Mouse (Mus musculus) 416B (cell line): ENCODE results near the gene Cct4.

ENCODE experiments used
- DNase-seq: peaks from one replicate; pipeline ENCODE4 v3.0.0; 2011; ENCODE audit warnings: low read depth

Gene Cct4

DNA sequence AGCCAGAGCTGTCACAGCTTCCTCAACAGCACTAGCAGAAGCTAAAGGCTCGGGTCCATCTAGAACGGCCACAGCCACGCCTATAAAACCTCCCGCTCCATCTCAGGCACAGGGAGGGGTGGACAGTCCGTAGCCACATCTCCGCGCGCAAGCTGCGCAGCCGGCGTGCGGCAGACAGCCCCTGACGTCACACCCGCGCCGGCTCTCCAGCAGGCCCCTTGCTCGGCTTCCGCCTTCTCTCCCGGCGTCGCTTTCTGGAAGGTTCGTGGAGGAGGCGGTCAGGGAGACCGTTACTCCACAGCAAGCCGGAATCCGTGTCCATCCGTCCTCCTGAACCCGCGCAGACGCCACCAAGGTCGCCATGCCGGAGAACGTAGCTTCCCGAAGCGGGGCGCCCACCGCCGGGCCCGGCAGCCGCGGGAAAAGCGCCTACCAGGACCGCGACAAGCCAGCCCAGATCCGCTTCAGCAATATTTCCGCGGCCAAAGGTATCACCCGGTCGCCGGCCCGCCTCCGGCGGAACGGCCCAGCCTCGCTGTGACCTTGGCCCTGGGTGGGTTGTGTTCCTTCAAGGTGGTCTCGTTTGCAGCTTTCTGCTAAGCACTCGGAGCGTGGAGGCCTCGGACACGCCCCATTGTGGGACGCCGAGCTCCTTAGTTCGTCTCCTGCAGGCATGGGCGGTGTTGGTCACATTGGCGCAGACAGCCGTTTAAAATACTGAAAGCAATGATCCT, at the start of gene Cct4:
Gene Cct4, plus strand, starts transcription at position 127 of the 734 bp plus-strand sequence.
- DNase-seq: peak; percentile 98

GRCm38 (mm10) chr11:22949101-22949500, 41.2 kb upstream of the Cct4 start:
- DNase-seq: peak; percentile 67

DNA sequence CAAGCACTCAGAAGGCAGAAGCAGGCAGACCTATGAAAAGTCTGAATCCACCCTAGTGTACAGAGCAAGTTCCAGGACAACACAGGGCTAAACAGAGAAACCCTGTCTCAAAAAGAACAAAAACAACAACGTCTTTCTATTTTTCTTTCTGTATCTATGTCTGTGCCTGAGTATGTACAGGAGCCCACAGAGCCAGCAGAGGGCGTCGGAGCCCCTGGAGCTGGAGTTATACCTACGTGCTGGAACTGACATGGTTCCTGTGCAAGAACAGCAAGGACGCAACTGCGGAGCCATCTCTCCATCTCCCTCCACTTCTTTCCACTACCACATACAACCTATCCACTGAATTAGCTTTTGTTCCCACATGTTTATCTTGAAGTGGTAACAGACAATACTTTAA, 40.2 kb upstream of the Cct4 start:
- DNase-seq: no peak

DNA sequence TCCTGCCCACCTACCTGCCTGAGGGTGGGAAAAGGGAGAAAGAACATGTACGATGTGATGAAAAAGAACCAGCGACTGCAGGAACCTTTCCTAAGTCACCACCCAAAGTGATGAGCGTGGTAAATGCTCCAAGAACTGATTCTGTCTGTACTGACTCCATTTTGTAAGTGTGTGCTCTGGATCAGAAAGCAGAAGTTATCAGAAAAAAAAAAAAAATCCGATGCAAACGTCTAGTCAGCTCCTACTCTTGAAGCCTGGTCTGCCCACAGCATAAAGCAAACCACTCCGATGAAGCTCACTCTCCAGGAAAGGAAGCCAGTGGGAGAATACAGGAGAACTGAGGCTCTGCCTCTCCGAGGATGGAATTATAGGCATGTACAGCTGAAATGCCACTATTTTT, 37.7 kb upstream of the Cct4 start:
- DNase-seq: no peak

DNA sequence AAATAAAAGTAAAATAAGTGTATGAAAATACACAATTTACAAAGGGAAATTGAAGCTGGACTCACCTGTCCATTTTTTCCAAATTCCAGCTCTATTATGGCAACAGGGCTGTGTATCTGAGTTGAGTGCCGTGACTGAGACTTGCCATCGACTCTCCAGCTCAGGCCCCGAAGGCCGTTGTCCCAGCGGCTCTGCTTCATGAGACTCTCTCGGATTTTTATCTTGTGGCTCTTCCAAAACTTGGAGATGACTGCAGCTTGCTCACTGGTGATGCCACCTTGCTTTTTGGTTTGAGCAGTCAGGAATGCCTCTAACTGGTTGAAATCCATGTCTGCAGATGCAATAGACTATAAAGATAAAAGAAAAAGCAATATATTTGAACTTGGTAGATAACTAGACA, 34.0 kb upstream of the Cct4 start:
- DNase-seq: no peak

DNA sequence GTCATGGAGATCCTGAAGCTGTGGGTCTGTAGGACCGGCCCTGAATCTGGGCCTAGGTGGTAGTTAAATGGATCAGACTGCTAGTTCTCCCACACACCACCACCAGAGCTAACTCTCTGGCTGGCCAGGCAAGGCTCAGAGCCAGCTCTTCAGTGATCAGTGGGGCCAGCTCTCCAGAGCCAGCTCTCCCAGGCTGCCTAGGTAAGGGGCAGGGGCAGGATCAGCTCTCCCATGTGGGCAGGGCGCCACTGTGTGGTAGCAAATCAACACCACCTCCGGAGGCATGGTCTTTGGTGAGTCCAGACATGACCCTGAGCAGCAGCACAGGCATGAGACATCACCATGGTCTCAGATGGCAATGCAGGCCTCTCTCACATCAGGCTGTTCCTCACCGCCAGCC, 33.5 kb upstream of the Cct4 start:
- peak; percentile 76 for DNase-seq

DNA sequence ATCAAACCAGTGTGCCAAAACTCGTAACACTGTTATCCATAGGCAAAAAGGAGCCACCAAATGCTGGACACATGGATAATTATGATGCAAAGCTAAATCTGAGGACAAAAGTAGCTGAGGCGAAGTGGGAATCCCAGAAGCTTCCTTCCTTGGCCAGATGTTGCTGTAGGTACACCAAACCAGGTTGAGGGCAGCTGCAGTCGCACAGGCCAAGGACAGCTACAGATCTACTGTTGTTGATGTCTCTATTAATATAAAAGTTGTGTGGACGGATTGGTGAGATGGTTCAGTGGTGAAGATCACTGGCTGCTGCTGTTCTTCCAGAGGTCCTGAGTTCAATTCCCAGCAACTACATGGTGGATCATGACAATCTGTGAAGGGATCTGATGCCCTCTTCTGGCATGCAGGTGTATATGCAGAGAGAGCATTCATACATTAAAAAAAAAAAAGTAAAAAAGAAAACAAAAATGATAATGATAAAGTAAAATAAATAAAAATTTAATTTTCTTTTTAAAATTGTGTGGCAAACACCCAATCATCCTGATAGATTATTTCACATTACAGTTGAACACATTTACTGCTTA, 32.4 kb upstream of the Cct4 start:
- DNase-seq: peak; percentile 43

- peak; percentile 25 for DNase-seq
Measured at GRCm38 (mm10) chr11:22962101-22962500, 28.2 kb upstream of the Cct4 start.

- DNase-seq: no peak
Measured at GRCm38 (mm10) chr11:22964401-22964800, 25.9 kb upstream of the Cct4 start.

DNA sequence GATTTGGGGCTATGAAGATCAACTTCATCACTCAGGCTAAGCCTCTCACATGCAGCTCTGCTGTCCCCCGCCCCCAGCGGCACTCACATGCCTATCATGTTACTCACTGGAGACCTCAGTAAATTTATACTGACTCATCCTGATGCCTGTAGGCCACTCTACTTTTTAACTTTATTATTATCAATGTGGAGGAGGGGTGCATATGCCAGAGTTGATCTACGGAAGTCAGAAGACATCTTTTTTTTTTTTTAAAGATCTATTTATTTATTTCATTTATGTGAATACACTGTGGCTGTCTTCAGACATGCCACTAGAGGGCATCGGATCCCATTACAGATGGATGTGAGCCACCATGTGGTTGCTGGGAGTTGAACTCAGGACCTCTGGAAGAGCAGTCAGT, 24.8 kb upstream of the Cct4 start:
- DNase-seq: peak; percentile 35

DNA sequence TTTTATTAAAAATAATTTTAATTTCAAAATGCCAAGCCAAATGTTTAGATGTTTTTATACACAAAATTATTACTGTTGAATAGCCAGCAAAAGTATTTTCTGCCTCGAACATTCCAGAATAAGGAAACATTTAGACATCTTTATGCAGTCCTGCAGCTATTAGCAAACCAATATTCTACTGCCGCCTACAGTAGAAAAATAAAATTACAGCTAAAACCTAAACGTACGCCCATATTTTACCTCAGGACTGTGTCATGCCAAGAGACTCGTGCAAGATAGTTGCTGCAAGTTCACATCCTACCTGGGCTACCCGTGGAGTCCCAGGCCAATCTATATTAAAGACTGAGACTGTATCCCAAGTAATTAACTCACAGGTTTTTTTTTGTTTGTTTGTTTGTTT, 20.8 kb upstream of the Cct4 start:
- DNase-seq: peak; percentile 78

DNA sequence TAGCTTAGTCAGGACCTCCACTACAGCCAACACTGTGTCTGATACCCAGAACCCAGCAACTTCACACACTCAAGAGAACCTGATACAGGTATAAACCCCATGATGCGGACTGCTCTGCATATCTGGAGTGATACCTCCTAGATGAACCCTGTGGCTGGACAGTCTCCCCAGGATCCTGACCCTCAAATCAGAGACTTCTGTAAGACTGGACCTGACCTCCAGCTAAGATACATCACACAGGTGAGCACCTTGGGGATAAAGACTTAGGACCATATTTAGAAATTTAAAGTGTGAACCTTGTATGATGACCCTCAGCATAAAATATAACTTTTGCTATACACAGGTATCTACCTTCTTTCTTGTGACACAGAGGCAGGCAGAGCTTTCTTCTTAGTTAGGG, 19.8 kb upstream of the Cct4 start:
- DNase-seq: no peak

GRCm38 (mm10) chr11:22971835-22972709, 18.2 kb upstream of the Cct4 start, which contains the start of gene Zrsr1:
TSS of gene Zrsr1 (plus strand) at chr11:22972005.
- peak; percentile 89 for DNase-seq

DNA sequence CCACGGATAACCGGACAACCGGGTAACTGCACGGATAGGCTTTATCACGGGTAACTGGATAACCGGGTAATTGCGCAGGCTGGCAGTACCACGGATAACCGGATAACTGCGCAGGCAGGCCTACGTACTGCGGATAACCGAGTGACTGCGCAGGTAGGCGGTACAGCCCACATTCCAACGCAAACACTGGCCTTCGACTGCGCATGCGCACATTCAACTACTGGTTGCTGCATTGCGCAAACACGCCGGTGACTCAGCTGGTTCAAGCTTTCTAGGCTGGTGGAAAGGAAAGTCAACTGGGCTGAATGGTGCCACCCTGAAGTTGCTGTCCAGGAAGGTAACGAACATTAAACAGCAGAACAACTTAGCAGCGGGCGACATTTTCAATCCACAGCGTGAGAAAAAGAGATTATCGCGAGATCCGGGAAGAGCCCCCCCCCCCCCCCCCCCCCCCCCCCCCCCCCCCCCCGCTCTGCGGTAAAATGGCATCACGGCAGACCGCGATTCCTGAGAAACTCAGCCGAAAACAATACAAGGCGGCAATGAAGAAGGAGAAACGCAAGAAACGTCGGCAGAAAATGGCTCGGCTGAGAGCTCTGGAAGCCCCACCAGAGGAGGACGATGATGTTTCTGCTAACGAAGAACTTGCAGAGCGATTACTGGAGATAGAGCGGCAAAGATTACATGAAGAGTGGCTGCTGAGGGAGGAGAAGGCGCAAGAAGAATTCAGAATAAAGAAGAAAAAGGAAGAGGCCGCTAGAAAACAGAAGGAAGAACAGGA, 17.4 kb upstream of the Cct4 start:
- DNase-seq: peak; percentile 93

DNA sequence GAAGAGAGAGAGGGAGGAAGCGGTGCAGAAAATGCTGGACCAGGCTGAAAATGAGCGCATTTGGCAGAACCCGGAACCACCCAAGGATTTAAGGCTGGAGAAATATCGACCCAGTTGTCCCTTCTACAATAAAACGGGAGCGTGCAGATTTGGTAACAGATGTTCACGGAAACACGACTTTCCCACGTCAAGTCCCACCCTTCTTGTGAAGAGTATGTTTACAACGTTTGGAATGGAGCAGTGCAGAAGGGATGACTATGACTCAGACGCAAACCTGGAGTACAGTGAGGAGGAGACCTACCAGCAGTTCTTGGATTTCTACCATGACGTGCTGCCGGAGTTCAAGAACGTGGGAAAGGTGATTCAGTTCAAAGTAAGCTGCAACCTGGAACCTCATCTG, 16.7 kb upstream of the Cct4 start:
- peak; percentile 41 for DNase-seq

GRCm38 (mm10) chr11:22978215-22978614, 12.1 kb upstream of the Cct4 start:
- DNase-seq: no peak

GRCm38 (mm10) chr11:22978711-22979110, 11.6 kb upstream of the Cct4 start:
- no peak for DNase-seq

- peak; percentile 67 for DNase-seq
Measured at GRCm38 (mm10) chr11:22979221-22979620, 11.1 kb upstream of the Cct4 start.

GRCm38 (mm10) chr11:22981041-22981440, 9.3 kb upstream of the Cct4 start:
- DNase-seq: peak; percentile 19

GRCm38 (mm10) chr11:22981543-22981950, 8.8 kb upstream of the Cct4 start:
- no peak for DNase-seq

DNA sequence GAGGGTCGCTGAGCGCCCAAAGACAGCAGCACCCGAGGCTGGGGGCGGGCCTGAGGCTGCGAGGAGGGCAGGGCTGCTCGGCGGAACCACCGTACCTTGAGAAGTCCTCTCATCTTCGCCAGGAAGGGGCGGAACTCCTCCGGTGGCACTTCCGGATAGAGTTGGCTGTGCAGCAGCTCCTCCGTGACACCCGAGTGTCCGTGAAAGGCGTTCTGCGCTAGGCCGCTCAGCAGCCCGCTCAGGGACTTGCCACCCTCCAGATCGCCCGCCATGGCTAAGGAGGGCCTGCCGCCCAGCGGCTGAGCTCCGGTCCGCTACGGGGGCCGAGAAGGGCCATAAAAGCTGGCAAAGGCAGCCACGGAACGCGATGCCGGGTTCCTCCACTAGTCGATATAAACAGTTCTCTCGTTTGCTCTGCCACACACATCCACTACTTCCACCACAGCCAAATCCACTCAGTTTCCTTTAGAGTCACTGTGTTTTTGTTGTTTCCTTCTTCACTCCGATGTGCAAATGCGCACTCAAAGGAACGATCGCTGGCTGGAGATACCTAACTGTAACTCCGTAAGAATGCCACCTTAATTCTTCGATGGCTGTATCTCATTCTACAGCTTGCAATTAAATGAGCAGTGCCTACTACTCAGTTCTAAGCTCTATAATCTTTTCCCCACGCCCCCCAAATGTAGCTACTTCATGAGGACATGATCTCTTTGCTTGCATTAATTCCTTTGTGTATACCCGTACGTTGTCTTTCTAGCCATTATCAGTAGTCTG, 8.1 kb upstream of the Cct4 start, which contains the start of the genes Gm28048 and Commd1:
Gene Gm28048, minus strand, starts transcription at position 107 of the 774 bp plus-strand sequence.
Gene Commd1, minus strand, starts transcription at position 399 of the 774 bp plus-strand sequence.
- peak; percentile 94 for DNase-seq
